Mouse (Mus musculus): Measurements from ENCODE around the gene Ak7. TPM values are rescaled to one million over a fixed set of nuclear protein-coding genes. Genes with fewer than 3 reads are reported as not detected.

The Ak7 gene
- polyA plus RNA-seq, 1 experiment from 2014 or later, result 0.09 TPM

- H3K4me3 ChIP-seq, result no peak overlapping the region
- 92% methylated on average over 8 of the region's 8 CpGs for whole genome bisulfite sequencing
- H3K9me3 ChIP-seq (replicated peaks), result no peaks in the 10 kb centered on the region
- H3K4me1 ChIP-seq, result no peaks in the 10 kb centered on the region
- no peak for DNase-seq (ENCODE audit: low spot score)
- H3K36me3 ChIP-seq, result peaks cover 65% of the 10 kb centered on the region
- no peak overlapping the region for H3K27ac ChIP-seq
- H3K27me3 ChIP-seq (ENCODE audit: low read depth, poor library complexity, severe bottlenecking), result no peaks in the 10 kb centered on the region
These were observed 8.5 kb upstream of the Ak7 start for GRCm38 (mm10) chr12:105697104-105697780.

DNA sequence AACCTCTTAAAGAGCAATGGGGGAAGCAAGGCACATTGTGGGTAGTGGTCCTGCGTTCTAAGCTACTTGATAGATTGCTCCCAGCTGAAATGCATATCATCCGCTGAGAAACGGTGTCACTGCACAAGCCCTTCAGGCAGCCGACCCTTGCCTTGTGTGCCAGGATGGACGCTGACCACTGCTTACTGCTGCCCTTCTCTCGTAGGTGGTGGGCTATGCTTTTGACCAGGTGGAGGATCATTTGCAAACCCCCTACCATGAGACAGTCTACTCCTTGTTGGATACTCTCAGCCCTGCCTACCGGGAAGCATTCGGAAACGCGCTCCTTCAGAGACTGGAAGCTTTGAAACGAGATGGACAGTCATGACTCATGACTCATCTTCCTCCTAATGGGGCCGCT lies 5.3 kb upstream of the Ak7 start:
- no peak overlapping the region for H3K4me3 ChIP-seq
- H3K27ac ChIP-seq, result no peak overlapping the region
- 95% methylated on average over 12 of the region's 12 CpGs for WGBS
- peaks cover 4% of the 10 kb centered on the region for H3K4me1 ChIP-seq
- H3K27me3 ChIP-seq (ENCODE audit: low read depth, poor library complexity, severe bottlenecking), result no peaks in the 10 kb centered on the region
- peaks cover 44% of the 10 kb centered on the region for H3K36me3 ChIP-seq
- H3K9me3 ChIP-seq (replicated peaks), result no peaks in the 10 kb centered on the region
- DNase-seq (ENCODE audit: low spot score), result no peak

DNA sequence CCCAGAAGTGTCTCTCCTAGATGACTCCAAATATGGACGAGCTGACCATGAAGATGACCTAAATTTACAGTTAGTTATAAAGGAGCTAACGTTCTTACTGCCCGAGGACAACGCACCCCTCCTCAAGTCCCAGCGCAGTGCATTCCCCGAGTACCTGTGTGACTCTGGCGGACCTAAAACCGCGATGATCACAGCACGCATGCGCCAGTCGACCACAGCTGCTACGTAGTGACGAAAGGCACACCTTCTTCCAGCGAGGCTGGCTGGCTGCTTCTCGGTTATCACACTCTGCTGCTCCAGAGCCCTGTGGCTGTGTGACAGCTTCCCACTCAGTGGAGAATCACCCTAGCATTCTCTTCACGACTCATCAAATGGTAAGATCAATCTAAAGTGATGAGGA lies 12.8 kb downstream of the Ak7 start:
- WGBS, result 65% methylated on average over 17 of the region's 17 CpGs
- Histone ChIP-seq H3K27me3 (ENCODE audit: low read depth, poor library complexity, severe bottlenecking) (no peaks in the 10 kb centered on the region), H3K27ac (no peak overlapping the region), H3K4me3 (peak overlapping the region; percentile 17; the same call in 1 of the 2 replicates), H3K36me3 (no peaks in the 10 kb centered on the region), H3K9me3 (replicated peaks) (no peaks in the 10 kb centered on the region), H3K4me1 (no peaks in the 10 kb centered on the region)
- no peak for DNase-seq (ENCODE audit: low spot score)

- DNase-seq (ENCODE audit: low spot score), result no peak
- no peak overlapping the region for H3K4me3 ChIP-seq
- 80% methylated on average over 3 of the region's 3 CpGs for WGBS
- H3K27me3 ChIP-seq (ENCODE audit: low read depth, poor library complexity, severe bottlenecking), result no peaks in the 10 kb centered on the region
- no peaks in the 10 kb centered on the region for H3K4me1 ChIP-seq
- no peaks in the 10 kb centered on the region for H3K36me3 ChIP-seq
- H3K27ac ChIP-seq, result no peak overlapping the region
- H3K9me3 ChIP-seq (replicated peaks), result no peaks in the 10 kb centered on the region
These were observed 14.4 kb downstream of the Ak7 start for GRCm38 (mm10) chr12:105720196-105720595.

GRCm38 (mm10) chr12:105721452-105722132 lies 15.8 kb downstream of the Ak7 start:
- H3K36me3 ChIP-seq, result no peaks in the 10 kb centered on the region
- no peak overlapping the region for H3K4me3 ChIP-seq
- DNase-seq (ENCODE audit: low spot score), result no peak
- H3K27ac ChIP-seq, result no peak overlapping the region
- 76% methylated on average over 14 of the region's 14 CpGs for WGBS
- H3K27me3 ChIP-seq (ENCODE audit: low read depth, poor library complexity, severe bottlenecking), result no peaks in the 10 kb centered on the region
- no peaks in the 10 kb centered on the region for H3K4me1 ChIP-seq
- no peaks in the 10 kb centered on the region for H3K9me3 ChIP-seq (replicated peaks)

DNA sequence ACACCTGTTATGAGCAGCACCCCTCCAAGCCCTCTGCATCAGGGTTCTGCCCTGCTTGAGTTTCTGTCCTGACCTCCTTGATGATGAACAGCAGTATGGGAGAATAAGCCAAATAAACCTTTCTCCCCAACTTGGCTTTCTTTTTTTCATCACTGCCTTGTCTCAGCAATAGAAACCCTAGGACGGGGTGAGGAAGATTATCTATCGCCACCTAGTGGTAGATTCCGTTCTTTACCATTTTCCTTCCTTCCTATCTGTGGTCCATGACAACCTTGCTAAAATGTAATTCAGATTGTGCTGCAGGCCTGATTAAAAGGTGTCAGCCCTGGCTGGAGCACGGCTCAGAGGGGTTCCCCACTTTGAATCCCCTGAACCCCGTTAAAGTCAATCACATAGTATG lies 16.9 kb downstream of the Ak7 start:
- H3K4me3 ChIP-seq, result no peak overlapping the region
- H3K27me3 ChIP-seq (ENCODE audit: low read depth, poor library complexity, severe bottlenecking), result no peaks in the 10 kb centered on the region
- H3K9me3 ChIP-seq (replicated peaks), result no peaks in the 10 kb centered on the region
- WGBS, result 4% methylated on average over 5 of the region's 5 CpGs
- no peak overlapping the region for H3K27ac ChIP-seq
- no peaks in the 10 kb centered on the region for H3K36me3 ChIP-seq
- no peaks in the 10 kb centered on the region for H3K4me1 ChIP-seq
- DNase-seq (ENCODE audit: low spot score), result no peak

GRCm38 (mm10) chr12:105724616-105725015 lies 18.8 kb downstream of the Ak7 start:
- H3K27me3 ChIP-seq (ENCODE audit: low read depth, poor library complexity, severe bottlenecking), result no peaks in the 10 kb centered on the region
- H3K27ac ChIP-seq, result no peak overlapping the region
- no peaks in the 10 kb centered on the region for H3K4me1 ChIP-seq
- whole genome bisulfite sequencing, result 62% methylated on average over 1 of the region's 1 CpGs
- H3K36me3 ChIP-seq, result no peaks in the 10 kb centered on the region
- no peak overlapping the region for H3K4me3 ChIP-seq
- H3K9me3 ChIP-seq (replicated peaks), result no peaks in the 10 kb centered on the region
- no peak for DNase-seq (ENCODE audit: low spot score)

GRCm38 (mm10) chr12:105725736-105726135 lies 20.0 kb downstream of the Ak7 start:
- no peak for DNase-seq (ENCODE audit: low spot score)
- Histone ChIP-seq H3K27me3 (ENCODE audit: low read depth, poor library complexity, severe bottlenecking) (no peaks in the 10 kb centered on the region), H3K36me3 (no peaks in the 10 kb centered on the region), H3K4me3 (no peak overlapping the region), H3K4me1 (no peaks in the 10 kb centered on the region), H3K9me3 (replicated peaks) (no peaks in the 10 kb centered on the region), H3K27ac (no peak overlapping the region)
- WGBS, result 79% methylated on average over 13 of the region's 13 CpGs

- H3K4me3 ChIP-seq, result no peak overlapping the region
- H3K9me3 ChIP-seq (replicated peaks), result no peaks in the 10 kb centered on the region
- no peak for DNase-seq (ENCODE audit: low spot score)
- H3K27ac ChIP-seq, result no peak overlapping the region
- 93% methylated on average over 3 of the region's 3 CpGs for WGBS
- H3K36me3 ChIP-seq, result no peaks in the 10 kb centered on the region
- H3K4me1 ChIP-seq, result no peaks in the 10 kb centered on the region
- H3K27me3 ChIP-seq (ENCODE audit: low read depth, poor library complexity, severe bottlenecking), result no peaks in the 10 kb centered on the region
These were observed 21.5 kb downstream of the Ak7 start for GRCm38 (mm10) chr12:105727268-105727667.

- no peaks in the 10 kb centered on the region for H3K36me3 ChIP-seq
- H3K4me1 ChIP-seq, result no peaks in the 10 kb centered on the region
- no peak overlapping the region for H3K27ac ChIP-seq
- 28% methylated on average over 8 of the region's 8 CpGs for WGBS
- no peaks in the 10 kb centered on the region for H3K9me3 ChIP-seq (replicated peaks)
- no peak for DNase-seq (ENCODE audit: low spot score)
- no peaks in the 10 kb centered on the region for H3K27me3 ChIP-seq (ENCODE audit: low read depth, poor library complexity, severe bottlenecking)
- no peak overlapping the region for H3K4me3 ChIP-seq
These were observed 22.2 kb downstream of the Ak7 start for GRCm38 (mm10) chr12:105727964-105728363.

DNA sequence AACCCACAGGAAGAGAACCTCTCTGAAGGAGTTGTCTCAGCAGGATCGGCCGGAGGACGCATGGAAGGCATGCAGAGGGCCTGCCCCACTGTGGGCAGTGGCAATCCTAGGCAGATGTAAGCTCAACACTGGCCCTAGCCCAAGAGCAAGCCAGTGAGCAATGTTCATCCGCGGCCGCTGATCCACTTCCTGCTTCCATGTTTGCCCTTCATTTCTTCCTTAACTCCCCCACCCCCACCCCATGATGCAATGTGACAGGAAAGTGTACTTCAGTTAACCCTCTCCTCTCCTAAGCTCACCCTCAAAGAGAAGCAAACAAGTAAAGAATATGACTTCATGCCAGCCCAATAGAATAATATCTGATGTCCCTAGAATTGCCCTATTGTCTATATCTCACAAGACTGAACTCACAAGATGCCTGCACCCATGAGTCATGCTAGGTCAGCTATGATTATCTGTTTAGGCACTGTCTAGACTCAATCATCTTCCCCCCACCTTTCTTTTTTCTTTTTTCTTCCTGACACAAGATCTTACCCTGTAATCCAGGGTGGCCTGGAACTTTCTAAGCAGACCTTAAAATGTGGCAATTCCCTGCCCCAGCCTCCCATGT lies 25.2 kb downstream of the Ak7 start:
- no peak for DNase-seq (ENCODE audit: low spot score)
- H3K27ac ChIP-seq, result no peak overlapping the region
- 81% methylated on average over 6 of the region's 6 CpGs for WGBS
- H3K27me3 ChIP-seq (ENCODE audit: low read depth, poor library complexity, severe bottlenecking), result no peaks in the 10 kb centered on the region
- H3K4me3 ChIP-seq, result no peak overlapping the region
- no peaks in the 10 kb centered on the region for H3K4me1 ChIP-seq
- H3K9me3 ChIP-seq (replicated peaks), result no peaks in the 10 kb centered on the region
- H3K36me3 ChIP-seq, result no peaks in the 10 kb centered on the region

GRCm38 (mm10) chr12:105733370-105734159 lies 27.8 kb downstream of the Ak7 start:
- 81% methylated on average over 9 of the region's 9 CpGs for WGBS
- no peak for DNase-seq (ENCODE audit: low spot score)
- Histone ChIP-seq H3K9me3 (replicated peaks) (no peaks in the 10 kb centered on the region), H3K27ac (no peak overlapping the region), H3K4me3 (no peak overlapping the region), H3K27me3 (ENCODE audit: low read depth, poor library complexity, severe bottlenecking) (no peaks in the 10 kb centered on the region), H3K4me1 (peaks cover 3% of the 10 kb centered on the region), H3K36me3 (no peaks in the 10 kb centered on the region)

All from limb, embryonic 10.5 days (tissue).